Mouse (Mus musculus): ENCODE data around the gene Gm10439. TPM values are rescaled to one million over a fixed set of nuclear protein-coding genes. Genes with fewer than 3 reads are reported as not detected.
"Not testable (repeated sequence)": the region's sequence is repeated elsewhere in the genome, so short reads cannot be mapped to it uniquely, and the experiment has no call there.

Gene Gm10439
- not detected in 2 replicates for polyA plus RNA-seq (2014; fragmentation: Nextera tagmentation; extraction: Ambion mirVana)

DNA sequence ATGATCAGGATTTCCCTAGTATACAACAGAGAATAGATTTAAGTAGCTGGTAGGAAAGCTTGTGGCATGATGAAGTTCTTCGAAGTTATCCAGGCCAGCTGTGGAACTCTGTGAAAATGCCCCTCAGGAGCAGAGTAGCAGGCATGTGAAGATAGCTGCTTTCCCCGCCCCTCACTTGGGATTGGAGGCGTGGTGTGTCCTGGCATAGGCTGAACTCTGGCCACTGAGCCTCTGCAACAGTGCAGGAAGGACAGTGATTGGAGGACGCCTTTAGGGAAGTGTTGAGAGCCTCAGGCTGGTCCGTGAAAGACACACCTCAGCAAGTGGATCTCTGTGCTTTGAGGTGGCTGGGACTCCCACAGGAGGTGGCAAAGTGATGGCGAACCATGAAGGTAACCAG lies at the start of gene Gm10439:
Gm10439 (plus strand) TSS at position 301 of the 400 bp plus-strand sequence.
- not testable (repeated sequence) for H3K4me2 ChIP-seq (replicated peaks; ENCODE audit: low read depth, low read length); H3K9me3 ChIP-seq (ENCODE audit: control insufficient read depth, low read length); H3K36me3 ChIP-seq (ENCODE audit: control insufficient read depth, insufficient read depth, low read length); H3K9ac ChIP-seq (ENCODE audit: low read depth, low read length); H3K27me3 ChIP-seq (ENCODE audit: control insufficient read depth, insufficient read depth, low read length); ATAC-seq (ENCODE audit: low FRiP score, low TSS enrichment); H3K4me3 ChIP-seq (ENCODE audit: low read length); H3K4me1 ChIP-seq (ENCODE audit: control insufficient read depth, insufficient read depth, low read length); H3K27ac ChIP-seq (ENCODE audit: low read depth, low read length)
- WGBS = no CpG with 5 or more reads among the region's 6 CpGs

Other genes starting within 250 kb of the Gm10439 start
- gene Gm15085, start 147.0 kb upstream of the Gm10439 start, polyA plus RNA-seq (2014; fragmentation: Nextera tagmentation; extraction: Ambion mirVana) = not detected in 2 replicates
- gene Gm15097, start 189.9 kb downstream of the Gm10439 start, polyA plus RNA-seq (2014; fragmentation: Nextera tagmentation; extraction: Ambion mirVana) = not detected in 2 replicates

Data from kidney, embryonic 14.5 days (tissue).